Mouse (Mus musculus) layer of hippocampus, postnatal 36 days (tissue): Measurements from ENCODE around the gene Gatd1. TPM values are rescaled to one million over a fixed set of nuclear protein-coding genes. Genes with fewer than 3 reads are reported as not detected.

ENCODE experiments used
- DNase-seq, 2 experiments: peaks; one replicate each; pipeline ENCODE4 v3.0.0; 2022
- total RNA-seq, 2 experiments: library from RNA; stranded (reverse); gene quantifications; 2 replicates each; pipeline ENCODE4 v1.2.3; 2021

Gene Gatd1
- total RNA-seq, 2 experiments from 2014 or later = 42.2 to 48.4 TPM

DNA sequence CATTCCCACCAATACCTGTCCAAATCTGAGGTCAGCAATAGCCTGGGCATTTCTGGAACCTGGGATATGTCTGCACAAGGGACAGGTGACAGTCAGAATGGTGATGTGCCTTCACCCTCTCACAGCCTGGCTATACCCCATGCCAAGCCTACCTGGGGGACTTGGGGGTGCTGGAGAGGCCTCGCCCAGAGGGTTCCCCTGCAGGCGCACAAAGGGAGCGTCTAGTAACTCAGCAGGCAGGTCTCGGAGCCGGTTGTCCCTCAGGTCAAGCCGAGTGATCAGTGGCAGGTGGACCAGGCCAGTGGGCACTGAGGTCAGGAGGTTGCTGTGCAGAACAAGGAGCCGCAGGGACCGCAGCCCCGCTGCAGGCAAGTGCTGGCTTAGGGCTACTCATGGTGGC is 27.5 kb upstream of the Gatd1 start:
- DNase-seq = no peak

DNA sequence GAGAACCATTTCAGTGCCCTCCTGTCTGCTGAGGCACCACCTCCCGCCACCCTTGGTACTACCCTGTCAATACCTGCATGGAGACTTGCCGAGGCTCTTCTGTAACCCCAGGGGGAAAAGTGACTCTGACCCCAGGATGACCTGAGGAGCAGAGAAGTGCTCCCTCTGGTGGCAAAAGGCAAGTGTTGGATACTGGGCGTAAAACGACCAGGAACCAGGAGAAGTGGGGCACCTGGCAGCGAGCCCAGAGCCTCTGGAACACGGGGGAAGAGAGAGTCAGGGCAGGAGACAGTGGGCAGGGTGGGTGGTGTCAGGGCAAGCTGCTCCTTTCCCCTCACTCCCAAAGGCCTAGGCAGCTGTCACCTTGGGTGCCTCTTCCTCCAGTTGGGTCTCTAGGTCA is 26.7 kb upstream of the Gatd1 start:
- DNase-seq = peak in 1 of 2 experiments; percentile 42

DNA sequence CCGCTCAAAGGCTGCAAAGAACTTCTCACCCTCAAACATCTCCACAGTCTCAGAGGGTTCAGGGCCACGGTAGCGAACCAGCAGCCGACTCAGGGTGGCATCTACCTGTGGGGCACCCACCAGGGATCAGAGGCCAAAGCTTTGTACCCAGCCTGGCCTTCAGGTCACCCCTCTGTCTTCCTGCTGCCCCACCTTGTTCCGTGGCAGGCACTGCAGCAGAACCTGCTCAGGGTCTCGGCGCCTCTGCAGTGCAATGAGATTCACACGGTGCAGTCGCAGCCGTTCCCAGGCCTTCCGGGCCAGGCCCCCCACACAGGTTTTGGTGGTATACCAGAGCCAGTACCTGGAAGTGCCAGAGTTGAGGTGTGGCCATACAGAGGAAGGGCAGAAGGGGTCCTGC is 25.9 kb upstream of the Gatd1 start:
- DNase-seq = peak in 1 of 2 experiments; percentile 5

GRCm38 (mm10) chr7:141439140-141439679 is 25.3 kb upstream of the Gatd1 start:
- peak in 1 of 2 experiments; percentile 3 for DNase-seq

GRCm38 (mm10) chr7:141438201-141438968 is 24.4 kb upstream of the Gatd1 start:
- peak in 1 of 2 experiments; percentile 4 for DNase-seq

DNA sequence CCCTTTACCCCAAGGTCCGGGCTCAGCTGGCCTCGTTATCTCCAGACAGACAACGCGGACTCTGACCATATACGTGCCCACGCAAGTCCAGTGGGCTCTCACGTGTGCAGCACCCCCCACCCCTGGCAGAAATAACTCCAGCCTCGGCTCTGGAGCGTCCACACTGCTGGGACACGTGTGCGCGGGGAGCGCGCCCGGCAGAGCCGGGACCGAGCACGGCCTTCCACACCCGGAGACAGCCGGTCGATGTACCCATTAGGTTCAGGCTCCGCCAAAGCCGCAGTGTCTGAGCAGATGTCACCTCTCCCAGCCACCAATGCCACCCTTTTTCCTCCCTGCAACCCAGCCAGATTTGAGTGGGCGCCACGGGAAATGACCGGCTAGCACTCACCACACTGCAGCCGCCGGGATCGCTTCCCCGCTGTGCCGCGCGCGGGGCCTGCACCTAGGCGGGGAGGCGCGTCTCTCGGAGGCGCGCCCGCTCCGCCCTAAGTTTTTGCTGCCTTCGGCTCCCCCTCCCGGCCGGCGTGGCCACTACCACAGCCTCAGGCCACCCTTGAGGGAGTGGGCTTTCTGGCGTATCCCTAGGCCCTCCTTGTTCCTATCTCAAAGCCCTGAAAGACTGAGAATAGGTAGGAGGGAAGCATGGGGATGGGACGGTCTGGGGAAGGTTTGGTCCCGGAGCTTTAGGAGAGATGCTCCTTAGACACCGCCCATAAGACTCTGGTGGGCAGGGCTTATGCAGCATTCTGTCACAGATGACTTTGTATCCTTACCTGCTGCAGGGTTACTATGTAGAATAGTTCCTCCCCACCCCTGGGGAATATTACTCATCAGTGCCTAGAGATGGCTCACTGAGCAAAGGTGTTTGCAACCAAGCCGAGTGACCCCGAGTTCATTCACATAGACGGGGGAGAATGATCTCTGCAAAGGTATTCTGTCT is 23.5 kb upstream of the Gatd1 start, which contains the start of gene Slc25a22:
TSS of gene Slc25a22 (minus strand) at position 715 of the 943 bp plus-strand sequence.
- DNase-seq = peak; percentile 82 to 83

DNA sequence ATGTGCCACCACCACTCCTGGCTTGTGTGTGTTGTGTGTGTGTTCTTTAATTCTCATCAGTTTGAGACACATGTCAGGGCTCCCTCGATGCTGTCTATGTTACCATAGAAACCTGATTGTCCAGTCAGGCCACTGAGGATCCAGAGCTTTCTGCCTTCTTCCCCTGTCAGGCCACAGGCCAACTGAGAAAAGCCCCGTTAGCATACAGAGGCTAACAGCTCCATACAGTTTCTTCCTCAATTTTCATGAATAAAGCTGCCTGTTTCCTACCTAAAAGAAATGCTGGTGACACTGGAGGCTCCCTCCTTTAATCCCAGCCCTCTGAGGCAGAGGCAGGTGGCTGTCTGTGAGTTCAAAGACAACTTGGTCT is 22.6 kb upstream of the Gatd1 start:
- no peak for DNase-seq

- DNase-seq = peak in 1 of 2 experiments; percentile 17
Measured at GRCm38 (mm10) chr7:141435856-141436522, 22.1 kb upstream of the Gatd1 start.

GRCm38 (mm10) chr7:141435129-141435855 is 21.4 kb upstream of the Gatd1 start:
- peak; percentile 49 to 60 for DNase-seq

DNA sequence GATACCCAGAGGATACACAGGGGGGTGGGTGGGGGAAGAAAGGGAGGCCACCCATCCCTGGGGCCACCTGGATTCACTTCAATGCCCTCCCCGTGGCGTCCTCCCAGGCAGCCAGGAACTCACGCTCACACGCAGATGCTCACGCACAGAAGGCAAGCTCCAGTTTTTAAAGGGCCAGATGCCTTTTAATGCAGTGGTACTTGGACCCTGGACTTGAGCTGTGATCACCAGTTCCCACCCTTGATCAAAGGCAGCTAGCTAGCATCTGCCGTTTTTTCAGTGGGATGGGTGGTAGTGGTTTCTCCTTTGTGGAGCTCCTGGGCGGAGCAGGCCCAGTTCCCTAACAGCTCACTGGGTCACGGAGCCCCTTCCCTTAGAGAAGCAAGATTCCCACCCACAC is 20.5 kb upstream of the Gatd1 start:
- peak; percentile 70 to 74 for DNase-seq

DNA sequence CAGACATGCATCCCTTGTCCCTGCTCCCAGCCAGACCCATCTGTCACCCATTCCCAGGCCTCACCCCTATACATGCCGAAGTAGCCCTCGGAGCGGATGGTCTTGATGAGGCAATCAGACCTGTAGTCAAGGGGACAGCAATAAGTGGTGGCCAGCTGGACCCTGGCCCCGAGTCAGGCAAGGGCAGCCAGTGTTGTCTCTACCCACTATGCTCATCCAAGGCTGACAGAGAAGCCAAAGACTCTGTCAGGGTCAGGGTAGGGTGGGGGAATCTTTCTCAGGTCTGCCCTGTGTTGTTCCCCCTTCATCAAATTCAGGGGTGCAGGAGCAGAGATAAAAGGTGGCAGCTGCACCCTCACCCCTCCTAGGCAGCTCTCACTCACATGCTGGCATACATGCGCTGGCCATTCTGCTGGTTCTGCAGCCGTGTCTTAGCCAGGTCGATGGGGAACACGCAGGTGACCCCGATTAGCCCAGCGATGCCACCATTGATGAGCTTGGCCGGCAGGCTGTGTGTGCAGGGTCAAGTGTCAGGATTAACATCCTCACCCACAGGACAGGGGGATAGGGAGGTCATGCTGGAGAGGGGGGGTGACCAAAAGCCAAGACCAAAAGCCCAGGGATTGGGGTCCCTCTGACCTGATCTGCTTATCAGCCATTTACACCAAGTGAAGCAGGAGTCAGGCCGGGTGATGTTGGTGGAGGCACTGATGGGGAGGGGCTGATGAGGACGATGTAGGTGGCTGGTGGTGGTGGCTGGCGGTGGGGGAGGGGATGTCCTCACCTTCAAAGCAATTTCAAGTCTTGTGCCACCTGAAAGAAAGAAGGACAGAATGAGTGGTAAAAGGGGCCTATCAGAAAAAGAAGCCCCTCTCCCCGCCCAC is 19.8 kb upstream of the Gatd1 start:
- DNase-seq = no peak

DNA sequence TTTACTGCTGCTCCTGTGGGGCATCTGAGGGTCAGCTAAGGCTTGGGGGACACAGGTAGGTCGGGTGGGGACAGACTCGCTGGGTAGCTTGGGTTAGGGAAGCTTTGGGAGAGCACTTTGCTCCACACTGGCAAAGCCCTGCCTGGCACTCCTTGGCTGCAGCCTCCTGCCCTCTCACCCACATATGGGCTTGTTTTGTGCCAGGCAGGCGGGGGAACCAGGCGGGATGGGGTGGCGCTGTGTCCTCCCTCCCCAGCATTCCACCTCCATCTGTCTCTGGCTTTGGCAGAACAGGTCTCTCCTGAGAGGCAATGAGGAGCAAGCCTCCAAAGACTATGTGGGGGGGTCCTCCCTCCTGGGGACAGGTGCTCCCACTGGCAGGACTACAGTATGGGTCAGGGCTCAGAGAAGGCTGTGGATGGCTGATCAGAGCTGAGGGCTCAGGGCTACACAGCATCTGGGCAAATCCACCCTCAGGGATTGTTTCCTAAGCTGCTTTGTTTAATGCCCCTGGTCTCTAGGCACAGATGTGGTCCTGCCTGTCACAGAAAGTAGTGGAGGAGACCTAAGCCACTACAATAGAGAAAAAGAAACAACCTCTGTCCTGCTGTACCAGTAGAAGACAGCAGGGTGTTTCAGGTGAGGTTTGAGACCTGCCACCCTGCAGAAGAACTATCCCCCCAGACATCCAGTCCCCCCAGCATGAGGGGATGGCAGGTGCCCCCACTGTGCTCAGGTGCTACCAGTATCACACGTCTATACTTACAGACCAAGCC is 19.0 kb upstream of the Gatd1 start:
- peak in 1 of 2 experiments; percentile 27 for DNase-seq

DNA sequence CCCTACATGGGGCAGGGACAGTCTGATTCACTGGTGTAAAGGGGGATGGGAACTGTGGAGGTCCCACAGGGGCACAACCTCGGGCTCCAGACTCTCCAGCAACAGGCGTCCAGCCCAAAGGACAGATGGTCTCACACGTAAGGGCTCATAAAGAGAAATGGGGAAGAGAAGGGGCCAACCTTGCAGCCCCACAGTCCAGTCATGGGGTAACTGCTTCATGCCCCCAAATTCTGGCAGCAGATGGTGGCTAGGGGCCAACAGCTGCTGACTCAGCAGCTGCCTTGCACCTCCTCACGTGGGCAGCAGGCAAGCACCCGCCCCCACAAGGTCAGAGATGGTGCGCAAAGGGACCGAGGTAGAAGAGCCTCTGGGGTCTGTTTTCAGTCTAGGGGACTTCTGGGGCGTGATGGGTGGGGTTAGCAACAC is 18.3 kb upstream of the Gatd1 start:
- DNase-seq = no peak

- no peak for DNase-seq
Measured at GRCm38 (mm10) chr7:141431434-141432185, 17.7 kb upstream of the Gatd1 start.

DNA sequence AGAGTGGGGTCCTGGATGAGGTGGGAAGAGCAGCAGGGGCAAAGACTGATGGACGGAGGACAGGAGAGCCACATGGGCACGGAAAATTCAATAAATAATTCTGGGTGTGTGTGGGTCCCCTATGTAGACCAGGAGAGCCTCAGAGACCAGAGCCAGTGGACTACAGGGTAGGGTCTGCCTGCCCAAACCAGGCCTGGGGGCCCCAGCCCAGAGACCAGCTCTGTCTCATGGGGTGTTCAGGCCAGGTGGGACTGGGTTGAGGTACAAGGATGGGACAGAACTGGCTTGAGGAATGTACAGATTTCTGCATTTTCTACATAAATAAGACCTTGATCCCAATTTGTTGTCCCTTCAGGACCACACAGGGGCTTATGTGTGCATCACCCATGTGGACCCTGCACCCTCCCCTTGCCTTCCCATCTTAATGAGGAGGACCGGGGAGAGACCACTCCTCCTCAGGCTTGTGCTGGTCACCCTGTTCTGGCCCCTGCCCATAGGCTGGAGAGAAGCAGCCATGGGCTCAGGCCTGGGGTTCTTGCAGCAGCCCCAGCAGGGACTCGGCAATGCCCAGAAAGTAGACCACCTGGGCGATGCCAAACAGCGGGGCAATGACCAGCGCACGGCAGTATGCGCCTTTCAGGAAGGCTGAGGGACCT is 16.8 kb upstream of the Gatd1 start:
- no peak for DNase-seq

- DNase-seq = no peak
Measured at GRCm38 (mm10) chr7:141429840-141430584, 16.1 kb upstream of the Gatd1 start.

GRCm38 (mm10) chr7:141429310-141429709 is 15.4 kb upstream of the Gatd1 start, which contains the start of gene Cend1:
TSS of gene Cend1 (minus strand) at chr7:141429491.
- peak; percentile 87 to 90 for DNase-seq

GRCm38 (mm10) chr7:141428701-141429100 is 14.8 kb upstream of the Gatd1 start:
- no peak for DNase-seq
